Mouse (Mus musculus) olfactory bulb, adult 2 months (tissue): ENCODE measurements around the gene Cdca3. TPM values are rescaled to one million over a fixed set of nuclear protein-coding genes. Genes with fewer than 3 reads are reported as not detected.
"Not testable (repeated sequence)": the region's sequence is repeated elsewhere in the genome, so short reads cannot be mapped to it uniquely, and the experiment has no call there.

ENCODE experiments used
- H3K27ac ChIP-seq: fragments of 200-500 bp; 2 replicates; pipeline ENCODE4 v1.5.1; 2012; ENCODE audit warnings: low read depth, low read length; ENCODE audit not compliant: insufficient read depth
- H3K4me1 ChIP-seq: fragments of 200-500 bp; 2 replicates; pipeline ENCODE4 v1.6.1; 2012; ENCODE audit warnings: low read length; ENCODE audit not compliant: control insufficient read depth, insufficient read depth
- H3K4me3 ChIP-seq: fragments of 200-500 bp; 2 replicates; pipeline ENCODE4 v1.5.1; 2012; ENCODE audit warnings: mild to moderate bottlenecking, low read depth, low read length, moderate library complexity; ENCODE audit not compliant: insufficient read depth
- CTCF ChIP-seq: fragments of 200-500 bp; IDR thresholded peaks from 2 replicates; pipeline ENCODE4 v1.5.1; 2012; ENCODE audit warnings: low read depth, mild to moderate bottlenecking, low read length, moderate library complexity; ENCODE audit not compliant: insufficient read depth
- POLR2A ChIP-seq: fragments of 200-500 bp; IDR thresholded peaks from 2 replicates; pipeline ENCODE4 v1.6.1; 2012; ENCODE audit warnings: mild to moderate bottlenecking, low read depth, low read length, moderate library complexity; ENCODE audit not compliant: insufficient read depth
- WGBS: fragments of 180-500 bp; shearing (Covaris S2); methylation state at CpG from one replicate; pipeline ENCODE4 v1.1.7; 2018; 5-methylcytosine and 5-hydroxymethylcytosine counted together
- polyA plus RNA-seq: library from polyadenylated mRNA; stranded (reverse); fragments of >200 nt; gene quantifications from 2 replicates; pipeline ENCODE4 v1.2.4, GENCODE M21; 2012; ENCODE audit warnings: low replicate concordance; ENCODE audit not compliant: missing spikeins, insufficient read depth, insufficient read length

The Cdca3 gene
- polyA plus RNA-seq, 1 experiment, result not detected

DNA sequence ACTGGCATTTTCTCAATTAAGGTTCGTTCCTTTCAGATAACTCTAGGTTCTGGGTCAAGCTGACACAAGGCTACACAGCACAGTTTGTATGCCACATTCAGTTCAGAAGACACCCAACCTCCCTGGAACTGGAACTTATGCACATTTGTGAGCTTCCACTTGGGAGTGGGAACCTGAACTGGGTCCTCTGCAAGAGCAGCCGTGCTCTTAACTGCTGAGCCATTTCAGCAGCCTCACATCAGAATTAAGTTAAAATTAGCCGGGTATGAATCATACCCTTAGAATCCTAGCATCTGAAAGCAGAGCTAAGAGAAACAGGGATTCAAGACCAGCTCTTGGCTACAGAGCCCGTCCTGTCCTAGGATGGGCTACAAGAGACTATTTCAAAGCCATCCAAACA lies 22.0 kb upstream of the Cdca3 start:
- Histone ChIP-seq H3K4me1 (peaks cover 43% of the 10 kb centered on the region), H3K27ac (peak overlapping the region; percentile 96), H3K4me3 (no peak overlapping the region)
- WGBS, result 27% methylated on average over 4 of the region's 4 CpGs
- TF ChIP-seq CTCF (no peak), POLR2A (no peak)

DNA sequence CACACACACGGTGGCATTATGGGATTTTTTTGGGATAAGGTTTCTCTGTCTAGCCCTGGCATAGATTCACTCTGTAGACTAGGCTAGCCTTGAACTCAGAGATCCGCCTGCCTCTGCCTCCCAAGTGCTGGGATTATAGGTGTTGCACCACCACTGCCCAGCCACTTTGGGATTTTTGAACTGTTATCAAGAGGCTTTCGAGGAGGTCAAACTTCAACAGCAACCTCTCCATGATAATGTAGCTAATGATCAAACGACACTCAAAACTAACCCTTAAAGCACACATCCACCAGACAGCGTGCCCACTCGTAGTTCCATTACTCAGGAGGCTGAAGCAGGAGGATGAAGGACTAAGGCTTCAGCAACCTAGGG lies 21.4 kb upstream of the Cdca3 start:
- WGBS, result 80% methylated on average over 6 of the region's 6 CpGs
- peak overlapping the region; percentile 45; the same call in 1 of the 2 replicates for H3K4me3 ChIP-seq
- peak overlapping the region; percentile 96 for H3K27ac ChIP-seq

DNA sequence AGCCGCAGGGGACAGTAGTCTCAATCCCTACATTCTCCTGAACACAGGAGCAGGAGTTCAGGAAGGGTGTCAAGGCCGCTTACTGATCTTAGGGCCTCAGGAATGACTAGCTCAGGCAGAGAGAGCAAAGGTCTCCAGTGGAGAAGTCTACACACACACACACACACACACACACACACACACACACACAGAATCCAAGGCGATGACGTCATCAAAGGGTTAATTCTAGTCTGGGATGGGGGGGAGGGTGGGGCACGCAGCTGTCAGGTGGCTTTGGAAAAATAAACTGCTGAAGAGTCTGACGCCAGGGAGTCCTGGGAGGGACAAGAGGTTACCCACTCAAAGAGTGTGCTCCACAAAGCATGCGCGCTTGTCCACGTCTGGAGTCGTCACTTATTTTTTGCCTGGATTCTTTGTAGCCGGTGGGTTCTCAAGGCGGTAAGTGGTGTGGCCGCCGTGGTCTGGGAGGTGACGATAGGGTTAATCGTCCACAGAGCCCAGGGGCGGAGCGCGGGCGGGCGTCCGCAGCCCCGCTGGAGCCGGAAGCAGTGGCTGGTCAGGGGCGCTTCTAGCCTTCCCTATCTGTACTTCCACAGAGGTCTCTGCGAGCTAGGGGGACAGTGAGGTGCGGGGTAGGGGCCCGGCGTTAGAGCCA lies 20.9 kb upstream of the Cdca3 start, which contains the start of gene Spsb2:
Spsb2 (plus strand) TSS at position 304 of the 655 bp plus-strand sequence.
- Histone ChIP-seq H3K4me1 (peaks cover 49% of the 10 kb centered on the region), H3K27ac (peak within 1 kb of the TSS; percentile 96), H3K4me3 (peak within 1 kb of the TSS; percentile 45)
- no peak for TF ChIP-seq CTCF
- no peak for TF ChIP-seq POLR2A
- WGBS, result 5% methylated on average over 29 of the region's 29 CpGs

More for the DNA sequence above, 21.4 kb upstream of the Cdca3 start:
- TF ChIP-seq POLR2A, result no peak
- no peak for TF ChIP-seq CTCF
- peaks cover 49% of the 10 kb centered on the region for H3K4me1 ChIP-seq

DNA sequence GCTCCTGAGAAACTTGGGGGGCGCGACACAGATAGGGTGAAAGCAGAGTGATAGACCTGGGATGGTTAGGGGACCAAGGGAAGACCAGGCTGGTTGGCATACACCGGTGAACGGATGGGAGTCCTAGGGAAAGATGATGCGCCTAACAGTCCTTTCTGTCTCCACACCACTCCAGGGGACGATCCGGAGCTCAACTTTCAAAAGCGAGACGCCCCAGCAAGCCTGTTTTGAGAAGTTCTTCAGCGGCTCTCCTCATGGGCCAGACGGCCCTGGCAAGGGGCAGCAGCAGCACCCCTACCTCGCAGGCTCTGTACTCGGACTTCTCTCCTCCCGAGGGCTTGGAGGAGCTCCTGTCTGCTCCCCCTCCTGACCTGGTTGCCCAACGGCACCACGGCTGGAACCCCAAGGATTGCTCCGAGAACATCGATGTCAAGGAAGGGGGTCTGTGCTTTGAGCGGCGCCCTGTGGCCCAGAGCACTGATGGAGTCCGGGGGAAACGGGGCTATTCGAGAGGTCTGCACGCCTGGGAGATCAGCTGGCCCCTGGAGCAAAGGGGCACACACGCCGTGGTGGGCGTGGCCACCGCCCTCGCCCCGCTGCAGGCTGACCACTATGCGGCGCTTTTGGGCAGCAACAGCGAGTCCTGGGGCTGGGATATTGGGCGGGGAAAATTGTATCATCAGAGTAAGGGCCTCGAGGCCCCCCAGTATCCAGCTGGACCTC lies 20.1 kb upstream of the Cdca3 start:
- WGBS, result 2% methylated on average over 35 of the region's 35 CpGs
- TF ChIP-seq CTCF, result peak; percentile 30; the same call in 1 of the 2 replicates
- 0 out of 2 replicates have a peak, but pooled peaks have one; percentile 24 for TF ChIP-seq POLR2A
- peaks cover 51% of the 10 kb centered on the region for H3K4me1 ChIP-seq
- H3K27ac ChIP-seq, result peak overlapping the region; percentile 10
- peak overlapping the region; percentile 45 for H3K4me3 ChIP-seq

DNA sequence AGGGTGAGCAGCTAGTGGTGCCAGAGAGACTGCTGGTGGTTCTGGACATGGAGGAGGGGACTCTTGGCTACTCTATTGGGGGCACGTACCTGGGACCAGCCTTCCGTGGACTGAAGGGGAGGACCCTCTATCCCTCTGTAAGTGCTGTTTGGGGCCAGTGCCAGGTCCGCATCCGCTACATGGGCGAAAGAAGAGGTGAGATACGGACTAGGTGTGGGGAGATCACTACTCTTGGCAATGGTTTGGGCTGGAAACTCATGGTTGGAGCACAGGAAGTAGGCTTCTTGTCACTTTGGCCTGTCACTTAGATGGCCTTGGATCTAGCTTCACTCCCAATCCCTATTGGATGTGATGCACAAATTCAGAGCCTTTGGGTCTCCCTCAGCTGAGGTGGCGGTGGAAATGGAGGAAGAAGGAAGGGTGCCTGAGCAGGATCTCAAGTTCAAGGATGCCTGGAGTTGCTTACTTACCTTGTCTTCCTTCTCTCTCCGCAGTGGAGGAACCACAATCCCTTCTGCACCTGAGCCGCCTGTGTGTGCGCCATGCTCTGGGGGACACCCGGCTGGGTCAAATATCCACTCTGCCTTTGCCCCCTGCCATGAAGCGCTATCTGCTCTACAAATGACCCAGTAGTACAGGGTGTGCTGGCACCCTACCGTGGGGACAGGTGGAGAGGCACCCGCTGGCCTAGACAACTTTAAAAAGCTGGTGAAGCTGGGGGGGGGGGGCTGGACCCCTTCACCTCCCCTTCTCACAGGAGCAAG lies 19.4 kb upstream of the Cdca3 start:
- Histone ChIP-seq H3K4me1 (peaks cover 57% of the 10 kb centered on the region), H3K4me3 (peak overlapping the region; percentile 45), H3K27ac (peak overlapping the region; percentile 10; the same call in 1 of the 2 replicates)
- WGBS, result 57% methylated on average over 14 of the region's 14 CpGs
- TF ChIP-seq CTCF, result no peak
- TF ChIP-seq POLR2A, result no peak

DNA sequence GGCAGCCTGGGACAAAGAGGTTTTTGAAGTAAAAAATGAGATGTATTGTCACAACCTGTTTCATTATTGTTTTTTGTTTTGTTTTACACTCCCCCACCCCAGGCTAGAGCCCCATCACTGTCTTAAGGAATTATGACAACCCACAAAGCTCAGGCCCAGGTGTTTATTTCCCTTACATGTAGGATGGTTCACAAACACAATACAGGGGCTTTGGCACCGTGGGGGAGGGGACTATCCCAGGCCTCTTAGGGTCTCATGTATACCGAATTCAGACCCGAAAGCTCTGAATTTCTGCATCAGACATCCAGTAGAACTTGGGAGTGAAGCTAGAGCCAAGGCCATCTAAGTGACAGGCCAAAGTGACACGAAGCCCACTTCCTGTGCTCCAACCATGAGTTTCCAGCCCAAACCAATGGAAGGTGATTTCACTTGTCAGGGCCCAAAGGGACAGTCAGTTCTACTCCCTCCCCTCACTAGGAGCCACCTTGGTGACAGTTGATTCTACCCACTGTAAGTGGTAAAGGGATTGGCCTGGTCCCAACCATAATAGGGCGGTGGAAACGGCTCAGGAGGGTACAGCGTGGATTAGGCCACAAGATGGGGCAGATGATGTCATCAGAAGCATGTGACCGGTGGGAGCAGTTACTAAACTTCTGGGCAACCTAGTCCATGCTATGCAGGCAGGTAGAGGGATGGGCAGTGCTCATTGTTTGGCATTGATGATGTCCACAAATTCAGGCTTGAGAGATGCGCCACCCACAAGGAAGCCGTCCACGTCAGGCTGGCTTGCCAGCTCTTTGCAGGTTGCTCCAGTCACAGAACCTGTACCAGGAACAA lies 18.6 kb upstream of the Cdca3 start:
- not testable (repeated sequence) for H3K27ac ChIP-seq, H3K4me3 ChIP-seq
- WGBS, result 80% methylated on average over 11 of the region's 11 CpGs
- H3K4me1 ChIP-seq, result peaks cover 60% of the 10 kb centered on the region

DNA sequence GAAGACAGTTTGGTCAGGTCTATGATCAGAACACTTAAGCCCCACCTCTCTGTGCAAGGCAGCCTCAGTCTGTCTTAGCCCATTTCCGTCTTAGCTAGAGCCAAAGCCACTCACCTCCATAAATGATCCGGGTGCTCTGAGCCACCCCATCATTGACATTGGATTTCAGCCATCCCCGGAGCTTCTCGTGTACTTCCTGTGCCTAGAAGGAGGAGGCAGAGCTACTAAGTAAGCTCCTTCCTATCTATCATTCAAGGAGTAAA lies 18.0 kb upstream of the Cdca3 start:
- peaks cover 56% of the 10 kb centered on the region for H3K4me1 ChIP-seq
- WGBS, result 65% methylated on average over 4 of the region's 4 CpGs
- H3K4me3 ChIP-seq, result no peak overlapping the region
- TF ChIP-seq CTCF (no peak), POLR2A (no peak)
- no peak overlapping the region for H3K27ac ChIP-seq

DNA sequence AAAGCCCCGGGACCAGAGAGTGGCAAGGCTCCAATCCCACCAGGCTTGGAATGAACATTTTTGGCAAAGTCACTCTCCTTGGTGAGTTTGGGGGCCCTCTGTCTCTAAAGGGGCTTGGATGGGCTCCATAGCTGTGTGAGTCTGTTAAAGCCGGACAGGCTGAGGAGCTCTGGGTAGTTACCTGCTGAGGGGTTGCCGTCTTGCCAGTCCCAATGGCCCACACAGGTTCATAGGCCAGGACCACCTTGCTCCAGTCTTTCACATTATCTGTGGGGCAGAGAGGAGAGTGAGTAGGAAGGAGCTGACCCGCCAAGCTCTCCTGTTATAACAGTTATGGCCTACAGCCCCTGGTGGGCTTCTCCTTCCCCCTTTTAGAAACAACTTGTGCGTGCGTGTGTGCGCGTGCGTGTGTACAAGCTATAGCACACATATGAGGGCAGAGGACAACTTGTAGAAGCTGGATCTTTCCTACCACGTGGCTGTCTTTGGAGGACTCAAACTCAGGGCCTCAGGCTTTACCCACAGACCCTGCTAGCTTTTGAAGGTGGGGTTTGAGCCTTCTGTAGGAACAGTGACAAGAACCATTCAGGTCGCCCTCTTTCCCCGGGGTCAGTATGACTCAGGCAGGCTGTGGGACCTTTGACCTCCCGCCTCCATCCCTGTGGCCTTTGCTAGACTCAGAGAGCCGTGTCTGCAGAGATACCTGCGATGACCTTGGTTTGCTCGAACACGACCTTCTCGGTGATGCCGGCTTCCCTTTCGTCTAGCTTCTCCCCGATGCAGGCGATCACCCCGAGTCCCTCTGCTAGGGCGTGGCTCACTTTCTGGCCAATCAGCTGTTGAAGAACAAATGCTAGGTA lies 17.4 kb upstream of the Cdca3 start:
- Histone ChIP-seq H3K4me1 (peaks cover 50% of the 10 kb centered on the region), H3K27ac (no peak overlapping the region), H3K4me3 (peak overlapping the region; percentile 66)
- 81% methylated on average over 24 of the region's 24 CpGs for WGBS
- TF ChIP-seq POLR2A, result no peak
- no peak for TF ChIP-seq CTCF

DNA sequence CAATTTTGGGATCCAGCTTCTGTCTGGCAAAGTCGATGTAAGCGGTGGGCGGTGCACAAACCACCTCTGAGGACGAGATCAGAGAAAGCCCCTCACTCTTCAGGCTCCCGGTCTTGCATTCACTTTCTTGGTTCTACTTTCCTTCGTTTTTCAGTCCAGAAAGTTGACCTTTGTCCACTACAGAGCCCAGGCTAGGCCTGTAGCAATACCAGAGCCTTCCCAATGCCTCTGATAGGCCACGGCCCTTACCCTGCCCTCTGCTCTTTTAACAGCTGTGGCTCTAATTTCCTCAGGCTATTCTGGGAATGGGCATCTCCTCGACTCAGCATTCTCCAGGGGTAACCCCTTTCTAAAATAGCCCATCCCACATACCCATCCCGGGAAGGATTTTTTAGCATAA lies 16.5 kb upstream of the Cdca3 start:
- 23% methylated on average over 9 of the region's 9 CpGs for WGBS
- peak overlapping the region; percentile 68 for H3K27ac ChIP-seq
- peak overlapping the region; percentile 66 for H3K4me3 ChIP-seq
- TF ChIP-seq CTCF, result no peak
- H3K4me1 ChIP-seq, result peaks cover 48% of the 10 kb centered on the region
